Mouse (Mus musculus) heart, embryonic 11.5 days (tissue): ENCODE measurements at regions not wholly inside any gene's neighbourhood (a gene's known extent, or its start where the extent isn't known, plus 50 kb on each side); places are given as distances from the start of the nearest gene placed in this dataset.
"Not testable (repeated sequence)": the region's sequence is repeated elsewhere in the genome, so short reads cannot be mapped to it uniquely, and the experiment has no call there.

Experiments
- ATAC-seq: fragments of 200-750 bp; cut with Nextera tagmentation; replicated peaks from 2 replicates; pipeline ENCODE4 v1.8.0; 2017; ENCODE audit warnings: moderate library complexity; ENCODE audit not compliant: insufficient number of reproducible peaks, low FRiP score, low TSS enrichment
- H3K27ac ChIP-seq: fragments of 300-500 bp; sonication (generic); 2 replicates; pipeline ENCODE4 v1.5.1; 2014; ENCODE audit warnings: mild to moderate bottlenecking, low read depth, low read length
- H3K27me3 ChIP-seq: fragments of 300-500 bp; sonication (generic); 2 replicates; pipeline ENCODE4 v1.6.1; 2014; ENCODE audit warnings: mild to moderate bottlenecking, low read length, mixed read lengths; ENCODE audit not compliant: control insufficient read depth, insufficient read depth
- H3K36me3 ChIP-seq: fragments of 300-500 bp; sonication (generic); 2 replicates; pipeline ENCODE4 v1.6.1; 2014; ENCODE audit warnings: mild to moderate bottlenecking, low read length, moderate library complexity, mixed read lengths; ENCODE audit not compliant: control insufficient read depth, insufficient read depth
- H3K4me1 ChIP-seq: fragments of 300-500 bp; sonication (generic); 2 replicates; pipeline ENCODE4 v1.6.1; 2014; ENCODE audit warnings: low read length; ENCODE audit not compliant: control insufficient read depth, insufficient read depth
- H3K4me2 ChIP-seq: fragments of 300-500 bp; sonication (generic); 2 replicates; pipeline ENCODE4 v1.6.1; 2014; ENCODE audit warnings: mild to moderate bottlenecking, moderate library complexity
- H3K4me3 ChIP-seq: fragments of 300-500 bp; sonication (generic); 2 replicates; pipeline ENCODE4 v1.5.1; 2014; ENCODE audit warnings: low read depth, low read length
- H3K9ac ChIP-seq: fragments of 300-500 bp; sonication (generic); 2 replicates; pipeline ENCODE4 v1.6.1; 2014; ENCODE audit warnings: mild to moderate bottlenecking, low read depth, low read length, moderate library complexity
- H3K9me3 ChIP-seq: fragments of 300-500 bp; sonication (generic); replicated peaks from 2 replicates; pipeline ENCODE4 v1.6.1; 2016; ENCODE audit warnings: low read length; ENCODE audit not compliant: control insufficient read depth
- WGBS: fragments of 180-500 bp; shearing (Covaris S2); extraction: QIAGEN DNeasy Blood & Tissue Kit; methylation state at CpG from one replicate; pipeline ENCODE4 v1.1.7; 2014; ENCODE audit not compliant: insufficient replicate concordance; 5-methylcytosine and 5-hydroxymethylcytosine counted together

DNA sequence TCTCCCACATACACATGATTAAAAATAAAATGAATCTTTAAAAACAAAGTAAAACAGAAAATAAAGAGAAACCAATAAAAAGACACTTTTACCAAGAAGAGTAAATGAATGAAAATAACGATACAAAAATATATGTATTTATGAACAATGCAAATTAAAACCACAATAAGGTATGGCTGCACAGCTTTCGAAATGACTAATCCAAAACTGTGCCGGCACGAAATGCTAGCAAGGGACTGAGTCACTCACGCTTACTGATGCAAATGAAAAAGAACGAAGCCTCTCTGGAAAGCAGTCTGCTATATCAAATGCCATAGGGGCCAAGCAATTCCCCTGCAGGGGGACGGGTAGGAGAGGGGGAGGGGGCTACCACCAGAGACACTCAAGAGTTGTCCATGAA is 704.0 kb downstream of the 4930447A16Rik start:
- Histone ChIP-seq H3K27ac (no peak overlapping the region), H3K4me3 (no peak overlapping the region), H3K4me2 (no peak overlapping the region), H3K9me3 (no peaks in the 10 kb centered on the region), H3K4me1 (no peaks in the 10 kb centered on the region), H3K27me3 (no peaks in the 10 kb centered on the region), H3K9ac (no peak overlapping the region), H3K36me3 (no peaks in the 10 kb centered on the region)
- 80% methylated on average over 7 of the region's 7 CpGs for WGBS
- no peak for ATAC-seq

- no peaks in the 10 kb centered on the region for H3K9me3 ChIP-seq
- ATAC-seq, result no peak
- no peaks in the 10 kb centered on the region for H3K36me3 ChIP-seq
- WGBS, result 71% methylated on average over 8 of the region's 8 CpGs
- H3K4me1 ChIP-seq, result no peaks in the 10 kb centered on the region
- H3K27me3 ChIP-seq, result no peaks in the 10 kb centered on the region
- H3K4me3 ChIP-seq, result no peak overlapping the region
- H3K9ac ChIP-seq, result no peak overlapping the region
- H3K27ac ChIP-seq, result no peak overlapping the region
- no peak overlapping the region for H3K4me2 ChIP-seq
Measured at GRCm38 (mm10) chr15:38129861-38130631, 704.7 kb downstream of the 4930447A16Rik start.

- no peaks in the 10 kb centered on the region for H3K4me1 ChIP-seq
- no peak overlapping the region for H3K27ac ChIP-seq
- no peak overlapping the region for H3K4me3 ChIP-seq
- no peaks in the 10 kb centered on the region for H3K9me3 ChIP-seq
- WGBS, result 77% methylated on average over 2 of the region's 2 CpGs
- H3K36me3 ChIP-seq, result no peaks in the 10 kb centered on the region
- H3K9ac ChIP-seq, result no peak overlapping the region
- H3K27me3 ChIP-seq, result no peaks in the 10 kb centered on the region
- no peak overlapping the region for H3K4me2 ChIP-seq
- no peak for ATAC-seq
Measured at GRCm38 (mm10) chr15:38130632-38131028, 705.3 kb downstream of the 4930447A16Rik start.

GRCm38 (mm10) chr15:38139639-38140038 is 714.3 kb downstream of the 4930447A16Rik start:
- H3K36me3 ChIP-seq, result no peaks in the 10 kb centered on the region

GRCm38 (mm10) chr15:38143495-38143894 is 718.1 kb downstream of the 4930447A16Rik start:
- 70% methylated on average over 2 of the region's 2 CpGs for WGBS
- no peak overlapping the region for H3K27ac ChIP-seq
- H3K4me1 ChIP-seq, result no peaks in the 10 kb centered on the region
- H3K36me3 ChIP-seq, result no peaks in the 10 kb centered on the region
- no peak overlapping the region for H3K4me2 ChIP-seq
- no peak overlapping the region for H3K4me3 ChIP-seq
- H3K9me3 ChIP-seq, result no peaks in the 10 kb centered on the region
- no peaks in the 10 kb centered on the region for H3K27me3 ChIP-seq
- H3K9ac ChIP-seq, result no peak overlapping the region
- no peak for ATAC-seq

More at GRCm38 (mm10) chr15:38139639-38140038, 714.3 kb downstream of the 4930447A16Rik start:
- Histone ChIP-seq H3K4me3 (no peak overlapping the region), H3K9me3 (no peaks in the 10 kb centered on the region), H3K27me3 (no peaks in the 10 kb centered on the region), H3K27ac (no peak overlapping the region), H3K4me1 (no peaks in the 10 kb centered on the region), H3K9ac (no peak overlapping the region), H3K4me2 (no peak overlapping the region)
- no peak for ATAC-seq
- WGBS, result 71% methylated on average over 1 of the region's 1 CpGs

DNA sequence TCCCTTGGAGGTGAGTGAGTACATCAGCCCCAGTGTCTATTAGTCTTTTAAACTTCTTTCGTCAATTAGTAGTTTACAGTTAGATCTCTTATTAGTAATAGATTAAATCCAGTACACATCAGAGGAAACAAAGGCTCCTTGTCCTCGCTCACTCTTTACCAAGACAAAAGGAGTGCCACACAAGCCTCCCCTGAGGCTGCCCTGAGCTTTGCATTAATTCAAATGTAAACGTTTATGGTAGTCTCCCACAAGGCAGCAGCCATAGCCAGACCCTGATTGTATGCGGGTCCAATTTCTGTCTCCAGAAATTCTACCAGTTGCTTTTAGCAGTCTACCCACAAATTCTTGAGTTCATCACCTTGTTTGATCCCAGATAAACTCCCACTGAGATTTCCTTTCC is 726.3 kb downstream of the 4930447A16Rik start:
- ATAC-seq, result no peak
- no peak overlapping the region for H3K9ac ChIP-seq
- H3K4me3 ChIP-seq, result no peak overlapping the region
- H3K36me3 ChIP-seq, result no peaks in the 10 kb centered on the region
- no peak overlapping the region for H3K27ac ChIP-seq
- no peaks in the 10 kb centered on the region for H3K27me3 ChIP-seq
- H3K4me2 ChIP-seq, result no peak overlapping the region
- H3K4me1 ChIP-seq, result no peaks in the 10 kb centered on the region
- H3K9me3 ChIP-seq, result peaks cover 2% of the 10 kb centered on the region
- 67% methylated on average over 4 of the region's 4 CpGs for WGBS

DNA sequence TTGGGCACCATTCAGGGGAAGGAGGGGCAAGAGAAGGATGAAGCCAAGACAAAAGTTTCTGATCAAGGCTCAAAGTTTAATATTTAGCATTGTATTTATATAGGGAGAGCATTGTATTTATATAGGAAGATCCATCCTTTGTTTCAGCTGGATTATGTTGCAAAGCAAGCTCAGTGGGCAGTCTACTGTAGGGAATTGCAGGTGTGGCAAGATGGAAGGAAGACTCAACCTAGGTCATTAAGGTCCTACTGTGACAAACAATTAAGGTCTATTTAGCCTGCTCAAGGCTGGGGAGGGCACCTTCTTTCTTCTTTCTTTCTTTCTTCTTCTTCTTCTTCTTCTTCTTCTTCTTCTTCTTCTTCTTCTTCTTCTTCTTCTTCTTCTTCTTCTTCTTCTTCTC is 728.5 kb downstream of the 4930447A16Rik start:
- H3K9me3 ChIP-seq, ATAC-seq, H3K27me3 ChIP-seq, H3K4me2 ChIP-seq, H3K4me1 ChIP-seq, H3K9ac ChIP-seq, H3K36me3 ChIP-seq, H3K27ac ChIP-seq, H3K4me3 ChIP-seq: not testable (repeated sequence)

DNA sequence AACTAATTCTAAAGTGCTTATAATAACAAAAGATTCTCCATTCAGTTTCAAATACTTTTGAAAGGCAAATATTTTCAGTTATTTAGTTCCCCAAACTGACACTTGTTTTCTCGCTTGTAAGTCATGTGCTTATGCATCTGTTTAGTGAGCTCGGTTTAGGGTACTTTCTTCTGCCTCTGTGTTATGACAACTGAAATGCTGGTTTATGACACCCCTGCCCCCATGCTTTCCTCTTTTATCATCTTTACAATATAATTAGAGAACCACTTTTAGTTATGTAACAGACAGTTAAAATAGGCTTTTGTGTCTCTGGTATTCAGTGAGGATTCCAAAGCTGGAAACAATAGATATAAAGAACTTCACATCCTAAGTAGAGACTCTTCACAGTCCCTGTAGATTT is 733.8 kb downstream of the 4930447A16Rik start:
- Histone ChIP-seq H3K27ac (no peak overlapping the region), H3K4me2 (no peak overlapping the region)

DNA sequence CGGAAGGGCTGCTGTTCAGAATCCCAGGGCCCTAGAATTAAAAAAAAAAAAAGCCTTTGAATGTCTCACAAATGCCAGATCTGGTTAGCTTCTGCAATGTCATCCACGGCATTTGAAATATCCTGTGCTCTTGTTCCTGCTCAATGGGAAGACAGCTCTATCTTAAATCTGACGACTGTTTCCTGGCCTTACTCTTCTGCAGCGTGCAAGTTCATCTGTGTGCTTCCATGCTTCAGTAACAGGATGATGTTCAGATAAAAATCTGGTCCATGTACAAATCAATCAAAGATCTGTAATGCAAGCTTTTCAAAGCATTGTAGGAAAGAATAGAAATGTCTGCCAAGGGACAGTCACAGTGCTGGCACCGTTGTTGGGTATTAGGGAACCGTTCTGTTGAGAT is 738.4 kb downstream of the 4930447A16Rik start:
- H3K4me3 ChIP-seq, result no peak overlapping the region
- H3K4me1 ChIP-seq, result peaks cover 14% of the 10 kb centered on the region
- peaks cover 21% of the 10 kb centered on the region for H3K27me3 ChIP-seq
- H3K36me3 ChIP-seq, result no peaks in the 10 kb centered on the region
- ATAC-seq, result no peak
- no peak overlapping the region for H3K4me2 ChIP-seq
- WGBS, result 44% methylated on average over 6 of the region's 6 CpGs
- H3K9ac ChIP-seq, result no peak overlapping the region
- no peaks in the 10 kb centered on the region for H3K9me3 ChIP-seq
- H3K27ac ChIP-seq, result no peak overlapping the region

More for the DNA sequence above, 733.8 kb downstream of the 4930447A16Rik start:
- 85% methylated on average over 2 of the region's 2 CpGs for WGBS
- H3K4me3 ChIP-seq, result no peak overlapping the region
- peaks cover 2% of the 10 kb centered on the region for H3K9me3 ChIP-seq
- H3K9ac ChIP-seq, result no peak overlapping the region
- H3K4me1 ChIP-seq, result no peaks in the 10 kb centered on the region
- ATAC-seq, result no peak
- no peaks in the 10 kb centered on the region for H3K36me3 ChIP-seq
- peaks cover 14% of the 10 kb centered on the region for H3K27me3 ChIP-seq
